Mouse (Mus musculus): ENCODE results near the gene Scrn1.

The Scrn1 gene

GRCm38 (mm10) chr6:54531048-54531481 is 35.2 kb downstream of the Scrn1 start:
- in situ Hi-C loops (cut with MboI, MseI) = no loop called here

GRCm38 (mm10) chr6:54530182-54530581 is 36.1 kb downstream of the Scrn1 start:
- in situ Hi-C loops (cut with MboI, MseI) = no loop called here

- in situ Hi-C loops (cut with MboI, MseI) = no loop called here
Measured at GRCm38 (mm10) chr6:54528666-54529065, 37.6 kb downstream of the Scrn1 start.

GRCm38 (mm10) chr6:54518758-54519157 is 47.5 kb downstream of the Scrn1 start:
- in situ Hi-C loops (cut with MboI, MseI) = no loop called here

GRCm38 (mm10) chr6:54516512-54517134 is 49.7 kb downstream of the Scrn1 start:
- in situ Hi-C loops (cut with MboI, MseI) = no loop called here

GRCm38 (mm10) chr6:54512256-54512655 is 54.0 kb downstream of the Scrn1 start:
- in situ Hi-C loops (cut with MboI, MseI) = no loop called here

GRCm38 (mm10) chr6:54509264-54509663 is 57.0 kb downstream of the Scrn1 start:
- in situ Hi-C loops (cut with MboI, MseI) = no loop called here

GRCm38 (mm10) chr6:54508256-54508793 is 58.0 kb downstream of the Scrn1 start:
- in situ Hi-C loops (cut with MboI, MseI) = no loop called here

GRCm38 (mm10) chr6:54507808-54508207 is 58.5 kb downstream of the Scrn1 start:
- in situ Hi-C loops (cut with MboI, MseI) = no loop called here

- in situ Hi-C loops (cut with MboI, MseI) = no loop called here
Measured at GRCm38 (mm10) chr6:54507002-54507401, 59.3 kb downstream of the Scrn1 start.

- in situ Hi-C loops (cut with MboI, MseI) = no loop called here
Measured at GRCm38 (mm10) chr6:54506318-54506717, 60.0 kb downstream of the Scrn1 start.

- in situ Hi-C loops (cut with MboI, MseI) = no loop called here
Measured at GRCm38 (mm10) chr6:54502661-54503115, 63.6 kb downstream of the Scrn1 start.

- in situ Hi-C loops (cut with MboI, MseI) = loop anchor here (10.0 kb wide), 1 partner anchor 721 kb away; no protein-coding TSS in a partner anchor
Measured at GRCm38 (mm10) chr6:54496214-54496613, 70.1 kb downstream of the Scrn1 start.

GRCm38 (mm10) chr6:54494612-54495398 is 71.5 kb downstream of the Scrn1 start:
- in situ Hi-C loops (cut with MboI, MseI) = loop anchor here (10.0 kb wide), 1 partner anchor 720 kb away; no protein-coding TSS in a partner anchor

GRCm38 (mm10) chr6:54494097-54494496 is 72.2 kb downstream of the Scrn1 start:
- in situ Hi-C loops (cut with MboI, MseI) = loop anchor here (10.0 kb wide), 1 partner anchor 719 kb away; no protein-coding TSS in a partner anchor

GRCm38 (mm10) chr6:54491074-54491473 is 75.2 kb downstream of the Scrn1 start:
- in situ Hi-C loops (cut with MboI, MseI) = loop anchor here (10.0 kb wide), 1 partner anchor 716 kb away; no protein-coding TSS in a partner anchor

- in situ Hi-C loops (cut with MboI, MseI) = no loop called here
Measured at GRCm38 (mm10) chr6:54485973-54486569, 80.2 kb downstream of the Scrn1 start.

- in situ Hi-C loops (cut with MboI, MseI) = no loop called here
Measured at GRCm38 (mm10) chr6:54485435-54485901, 80.8 kb downstream of the Scrn1 start.

- in situ Hi-C loops (cut with MboI, MseI) = no loop called here
Measured at GRCm38 (mm10) chr6:54485000-54485399, 81.3 kb downstream of the Scrn1 start.

- in situ Hi-C loops (cut with MboI, MseI) = no loop called here
Measured at GRCm38 (mm10) chr6:54481390-54482112, 84.7 kb downstream of the Scrn1 start.

- in situ Hi-C loops (cut with MboI, MseI) = no loop called here
Measured at GRCm38 (mm10) chr6:54478646-54479324, 87.5 kb downstream of the Scrn1 start.

All from T-helper 1 cell (primary cell).